Mouse (Mus musculus) telencephalon, adult 2 months (tissue): Measurements from ENCODE around the gene Dppa3.
"Not testable (repeated sequence)": the region's sequence is repeated elsewhere in the genome, so short reads cannot be mapped to it uniquely, and the experiment has no call there.

ENCODE experiments used
- DNase-seq: peaks from one replicate; pipeline ENCODE4 v3.0.0-alpha.2; 2011; ENCODE audit warnings: low read depth, low spot score

The Dppa3 gene

GRCm38 (mm10) chr6:122609771-122610170 is 16.4 kb upstream of the Dppa3 start, which contains the start of gene Gdf3:
Gene Gdf3 (minus strand): TSS chr6:122610087.
- DNase-seq = no peak

- DNase-seq = no peak
Observed at GRCm38 (mm10) chr6:122612426-122612825, 13.8 kb upstream of the Dppa3 start.

GRCm38 (mm10) chr6:122614047-122614446 is 12.2 kb upstream of the Dppa3 start:
- no peak for DNase-seq

GRCm38 (mm10) chr6:122616022-122616421 is 10.2 kb upstream of the Dppa3 start:
- no peak for DNase-seq

GRCm38 (mm10) chr6:122621066-122621465 is 5.1 kb upstream of the Dppa3 start:
- DNase-seq = no peak

- DNase-seq = no peak
Observed at GRCm38 (mm10) chr6:122624480-122624879, 1.7 kb upstream of the Dppa3 start.

- DNase-seq = no peak
Observed at GRCm38 (mm10) chr6:122625156-122625555, 1.1 kb upstream of the Dppa3 start.

- no peak for DNase-seq
Observed at GRCm38 (mm10) chr6:122627469-122628108, 1.4 kb downstream of the Dppa3 start.

GRCm38 (mm10) chr6:122633411-122633810 is 7.2 kb downstream of the Dppa3 start:
- no peak for DNase-seq

GRCm38 (mm10) chr6:122635315-122635714 is 9.1 kb downstream of the Dppa3 start:
- DNase-seq = no peak

- no peak for DNase-seq
Observed at GRCm38 (mm10) chr6:122636666-122637065, 10.5 kb downstream of the Dppa3 start.

- not testable (repeated sequence) for DNase-seq
Observed at GRCm38 (mm10) chr6:122637566-122637965, 11.4 kb downstream of the Dppa3 start.

GRCm38 (mm10) chr6:122644196-122644595 is 18.0 kb downstream of the Dppa3 start:
- not testable (repeated sequence) for DNase-seq

- no peak for DNase-seq
Observed at GRCm38 (mm10) chr6:122649903-122650302, 23.7 kb downstream of the Dppa3 start.

- no peak for DNase-seq
Observed at GRCm38 (mm10) chr6:122650398-122650980, 24.3 kb downstream of the Dppa3 start.

- no peak for DNase-seq
Observed at GRCm38 (mm10) chr6:122654301-122654700, 28.1 kb downstream of the Dppa3 start.

GRCm38 (mm10) chr6:122657630-122658029 is 31.4 kb downstream of the Dppa3 start:
- DNase-seq = no peak

GRCm38 (mm10) chr6:122659567-122659966 is 33.4 kb downstream of the Dppa3 start:
- no peak for DNase-seq

- DNase-seq = peak; percentile 31
Observed at GRCm38 (mm10) chr6:122660601-122661379, 34.6 kb downstream of the Dppa3 start.

GRCm38 (mm10) chr6:122662551-122663264 is 36.5 kb downstream of the Dppa3 start:
- DNase-seq = no peak

GRCm38 (mm10) chr6:122663596-122664206 is 37.5 kb downstream of the Dppa3 start:
- DNase-seq = no peak

- DNase-seq = no peak
Observed at GRCm38 (mm10) chr6:122665866-122666265, 39.7 kb downstream of the Dppa3 start.
